Mouse (Mus musculus) left cerebral cortex, adult 2 months (tissue): ENCODE measurements around the gene Ubc. TPM values are rescaled to one million over a fixed set of nuclear protein-coding genes. Genes with fewer than 3 reads are reported as not detected.
A peak's percentile ranks its signal among the peaks of the same experiment; 100 is the strongest.

Experiments
- DNase-seq, 2 experiments: peaks; one replicate each; pipeline ENCODE4 v3.0.0; 2021 to 2022; ENCODE audit warnings: low spot score in 2 of 2, mixed read lengths in 1 of 2; ENCODE audit errors: extremely low spot score in 1 of 2
- H3K27ac ChIP-seq: fragments of 200-600 bp; 2 replicates; pipeline ENCODE4 v1.8.1; 2022
- H3K4me3 ChIP-seq: fragments of 200-600 bp; 2 replicates; pipeline ENCODE4 v1.8.1; 2022
- CTCF ChIP-seq: fragments of 200-600 bp; IDR thresholded peaks from 2 replicates; pipeline ENCODE4 v1.8.1; 2022; ENCODE audit warnings: antibody characterized with exemption, mild to moderate bottlenecking, moderate library complexity
- intact Hi-C: fragments of 180-260 bp; cut with DNase I; formaldehyde crosslinking; loops from one replicate; pipeline ENCODE4 v1.15.1; 2025
- total RNA-seq, 2 experiments: library from RNA; stranded (reverse); gene quantifications; 2 replicates each; pipeline ENCODE4 v1.2.3; 2021

Gene Ubc
- total RNA-seq, 2 experiments from 2014 or later: 846 to 851 TPM

DNA sequence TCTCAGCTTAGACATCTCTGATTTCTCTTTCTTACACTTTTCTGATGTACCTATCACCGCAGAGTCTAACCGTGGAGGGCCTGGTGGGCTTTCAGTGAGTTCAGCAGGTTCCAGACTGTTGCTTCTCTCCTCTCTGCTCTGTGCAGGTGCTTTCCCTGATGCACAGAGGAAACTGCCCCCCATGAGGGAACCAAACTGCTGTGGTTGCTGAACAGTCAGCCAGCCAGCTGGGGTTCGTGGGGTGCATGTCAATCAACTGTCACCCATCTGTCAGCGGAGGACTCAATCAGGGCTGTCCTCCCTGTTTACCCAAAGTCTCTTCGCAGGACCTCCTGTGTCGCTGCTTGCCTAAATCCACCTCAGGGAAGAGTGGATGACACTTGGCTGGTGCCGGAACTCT lies 12.8 kb downstream of the Ubc start:
- Histone ChIP-seq H3K27ac (no peak overlapping the region), H3K4me3 (no peak overlapping the region)
- intact Hi-C loops: no loop called here
- no peak for TF ChIP-seq CTCF
- no peak for DNase-seq

DNA sequence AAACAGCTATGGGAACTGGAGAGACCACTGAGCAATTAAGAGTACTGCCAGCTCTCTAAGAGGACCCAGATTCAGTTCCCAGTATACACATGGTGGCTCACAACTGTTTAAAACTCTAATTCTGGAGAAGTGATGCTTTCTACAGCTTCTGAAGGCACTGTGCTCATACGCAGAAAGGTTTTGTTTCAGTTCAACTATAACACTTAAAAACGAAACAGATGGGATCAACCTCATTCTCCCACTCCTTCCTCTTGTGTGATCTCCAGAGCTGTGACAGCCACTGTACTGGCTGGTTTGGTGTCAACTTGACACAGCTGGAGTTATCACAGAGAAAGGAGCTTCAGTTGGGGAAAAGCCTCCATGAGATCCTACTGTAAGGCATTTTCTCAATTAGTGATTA lies 14.1 kb downstream of the Ubc start:
- no peak for TF ChIP-seq CTCF
- intact Hi-C loops: no loop called here

DNA sequence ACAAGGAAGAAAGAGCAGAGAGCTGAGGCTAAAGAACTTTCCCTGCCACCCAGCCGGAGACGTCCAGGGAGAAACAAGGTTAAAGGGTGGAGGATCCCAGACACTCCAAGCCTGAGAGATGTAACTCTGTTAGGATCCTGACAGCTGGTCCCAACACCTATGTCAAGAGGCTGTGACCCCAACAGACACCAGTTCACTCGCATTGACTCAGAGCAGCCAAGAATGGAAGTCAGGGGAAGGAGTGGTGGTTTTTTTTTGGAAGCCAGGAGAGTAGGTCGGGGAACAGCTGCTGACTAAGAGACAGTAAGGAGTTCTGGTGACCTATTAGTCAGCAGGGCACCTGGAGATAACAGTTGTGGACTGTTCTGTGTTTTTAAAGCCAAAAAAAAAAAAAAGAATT lies 18.0 kb downstream of the Ubc start:
- no peak for TF ChIP-seq CTCF
- intact Hi-C loops: no loop called here
- H3K27ac ChIP-seq: no peak overlapping the region
- no peak for DNase-seq
- H3K4me3 ChIP-seq: no peak overlapping the region

More for the DNA sequence above, 14.1 kb downstream of the Ubc start:
- Histone ChIP-seq H3K27ac (no peak overlapping the region), H3K4me3 (no peak overlapping the region)
- DNase-seq: no peak

DNA sequence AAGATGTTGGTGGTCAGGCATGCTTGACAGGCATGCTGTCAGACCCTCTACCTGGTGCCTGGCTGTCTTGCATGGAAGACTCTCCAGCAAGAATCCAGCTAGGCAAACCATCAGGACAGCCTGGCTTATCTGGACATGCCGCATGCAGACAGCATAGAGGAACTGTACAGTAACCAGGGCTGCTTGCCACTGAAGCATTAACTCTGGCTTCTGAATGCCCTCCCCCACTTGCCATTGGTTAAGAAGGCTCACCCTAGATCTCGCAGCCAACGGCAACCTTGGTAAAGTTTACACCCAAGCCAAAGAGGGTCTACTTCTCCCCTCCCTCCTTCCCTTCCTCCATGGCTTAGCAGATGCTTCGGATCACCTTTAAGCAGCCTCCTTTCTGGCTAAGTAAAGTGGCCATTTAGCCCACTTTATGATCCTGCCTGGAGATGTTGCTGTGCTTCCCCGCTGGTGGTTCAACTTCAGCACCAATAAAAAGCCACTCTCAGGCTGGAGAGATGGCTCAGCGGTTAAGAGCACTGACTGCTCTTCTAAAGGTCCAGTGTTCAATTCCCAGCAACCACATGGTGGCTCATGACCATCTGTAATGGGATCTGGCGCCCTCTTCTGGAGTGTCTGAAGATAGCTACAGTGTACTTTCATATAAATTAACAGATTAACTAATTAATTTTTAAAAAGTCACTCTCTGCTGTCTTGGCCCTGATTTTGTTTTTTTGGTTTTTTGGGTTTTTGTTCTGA lies 18.9 kb downstream of the Ubc start:
- intact Hi-C loops: no loop called here
- no peak for DNase-seq
- no peak overlapping the region for H3K4me3 ChIP-seq
- peak; percentile 28 for TF ChIP-seq CTCF
- H3K27ac ChIP-seq: no peak overlapping the region

DNA sequence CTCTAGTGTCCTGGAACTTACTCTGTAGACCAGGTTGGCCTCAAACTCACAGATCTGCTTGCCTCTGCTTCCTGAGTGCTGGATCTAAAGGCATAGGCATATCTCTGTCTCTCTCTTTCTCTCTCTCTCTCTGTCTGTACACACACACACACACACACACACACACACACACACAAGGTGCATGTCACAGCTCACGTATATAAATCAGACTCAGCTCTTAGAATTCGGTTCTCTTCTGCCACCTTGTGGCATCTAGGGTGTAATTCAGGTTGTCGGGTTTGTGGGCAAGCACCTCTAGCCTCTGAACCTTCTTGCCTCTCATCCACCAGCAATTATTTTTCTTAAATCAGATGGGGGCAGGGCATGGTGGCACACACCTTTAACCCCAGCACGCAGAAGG lies 21.4 kb downstream of the Ubc start:
- H3K4me3 ChIP-seq: no peak overlapping the region
- peak; percentile 68 to 70 for DNase-seq
- intact Hi-C loops: loop anchor here (2.0 to 10.0 kb wide), 3 partner anchors 90 to 461 kb away; partner anchors contain the start of gene Ncor2
- no peak overlapping the region for H3K27ac ChIP-seq
- peak; percentile 67 for TF ChIP-seq CTCF

DNA sequence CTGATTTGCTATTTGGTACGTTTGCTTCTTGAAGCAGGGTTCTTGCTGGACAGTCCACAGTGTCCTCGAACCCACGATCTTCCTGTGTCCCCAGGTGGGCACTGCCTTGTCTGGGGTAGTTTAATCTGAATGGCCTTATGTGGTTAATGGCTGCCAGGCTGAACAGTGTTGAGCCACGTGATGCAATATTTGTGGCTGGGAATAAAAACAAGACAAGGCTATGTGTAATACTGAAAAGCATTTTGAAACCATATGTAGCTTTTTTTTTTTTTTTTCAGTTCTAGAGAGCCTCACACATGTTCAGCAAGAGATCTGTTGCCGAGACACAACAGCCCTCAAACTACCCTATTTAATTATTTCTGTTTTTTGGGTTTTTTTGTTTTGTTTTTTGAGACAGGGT lies 21.8 kb downstream of the Ubc start:
- TF ChIP-seq CTCF: no peak
- no peak overlapping the region for H3K27ac ChIP-seq
- no peak overlapping the region for H3K4me3 ChIP-seq
- no peak for DNase-seq
- intact Hi-C loops: loop anchor here (2.0 to 10.0 kb wide), 3 partner anchors 89 to 461 kb away; partner anchors contain the start of gene Ncor2

DNA sequence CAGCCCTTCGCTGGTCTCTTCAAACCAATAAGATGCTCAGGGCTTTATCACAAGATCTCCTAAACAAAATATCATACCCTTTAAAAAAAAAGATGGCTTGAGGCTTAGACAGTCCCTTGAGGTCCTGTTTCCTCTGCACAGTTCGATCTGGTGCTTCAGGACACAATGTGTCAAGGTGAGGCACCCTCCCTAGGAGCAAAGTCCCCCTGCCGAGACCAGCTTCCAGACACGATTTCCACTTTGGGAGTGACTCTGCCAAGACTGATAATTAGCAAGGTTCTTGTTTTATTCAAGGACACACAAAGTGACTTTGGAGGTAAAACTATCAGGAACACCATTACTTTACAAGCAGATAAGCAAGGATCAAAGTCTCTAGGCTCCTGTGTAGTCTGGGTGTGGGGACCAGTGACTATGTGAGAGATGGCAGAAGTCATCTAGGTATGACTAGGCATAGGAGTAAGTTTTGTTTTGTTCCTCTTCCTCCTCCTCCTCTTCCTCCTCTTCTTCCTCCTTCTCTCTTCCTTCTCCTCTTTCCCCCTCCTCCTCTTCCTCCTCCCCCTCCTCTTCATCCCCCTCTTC lies 25.1 kb downstream of the Ubc start:
- no peak for DNase-seq
- no peak overlapping the region for H3K27ac ChIP-seq
- intact Hi-C loops: loop anchor here (5.0 to 10.0 kb wide), 2 partner anchors 190 to 458 kb away; partner anchors contain the start of gene Ncor2
- H3K4me3 ChIP-seq: no peak overlapping the region
- TF ChIP-seq CTCF: no peak

DNA sequence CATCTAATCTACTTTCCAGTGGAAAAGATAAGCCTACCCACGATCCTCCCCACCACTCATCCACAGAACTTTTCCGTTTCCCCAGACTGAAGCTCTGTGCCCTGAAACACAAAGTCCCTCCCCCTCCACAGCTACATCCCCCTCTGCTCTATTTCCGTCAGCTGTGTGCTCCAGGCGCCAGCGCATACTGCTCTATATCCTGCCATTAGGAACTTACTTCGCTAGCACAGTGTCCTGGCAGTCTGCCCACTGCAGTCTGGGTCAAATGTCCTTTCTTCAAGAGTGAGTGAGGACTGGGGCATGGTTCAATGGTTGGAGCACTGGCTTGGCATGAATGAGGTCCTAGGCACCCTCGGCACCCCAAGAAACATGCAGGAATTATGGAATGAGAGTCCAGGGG lies 26.1 kb downstream of the Ubc start:
- no peak for DNase-seq
- H3K27ac ChIP-seq: no peak overlapping the region
- no peak for TF ChIP-seq CTCF
- intact Hi-C loops: loop anchor here (10.0 kb wide), 1 partner anchor 189 kb away; the partner anchor contains the start of gene Ncor2
- H3K4me3 ChIP-seq: no peak overlapping the region

DNA sequence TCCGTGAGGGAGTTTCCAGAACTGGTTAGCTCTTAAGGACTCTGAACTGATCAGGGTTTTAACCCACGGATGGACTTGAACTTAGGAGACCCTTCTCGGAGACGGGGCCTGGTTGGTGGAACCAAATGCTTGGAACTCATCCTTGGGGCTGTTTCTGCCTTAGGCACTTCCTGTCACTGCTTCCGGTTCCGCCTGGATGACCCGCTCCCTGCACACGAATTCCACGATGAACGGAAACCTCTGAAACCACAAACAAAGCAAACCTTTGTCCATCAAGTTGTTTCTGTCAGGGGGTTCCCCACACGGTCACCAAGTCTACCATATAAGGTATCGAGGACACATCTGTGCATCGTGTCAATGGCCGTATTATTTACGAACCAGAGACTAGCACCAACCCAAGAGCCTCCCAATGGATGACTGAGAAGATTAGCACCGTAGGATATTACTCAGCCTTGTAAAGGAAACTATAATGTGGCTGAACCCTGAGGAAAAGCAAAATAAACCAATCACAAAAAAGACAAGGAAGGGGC lies 29.0 kb downstream of the Ubc start:
- TF ChIP-seq CTCF: no peak
- H3K27ac ChIP-seq: no peak overlapping the region
- no peak overlapping the region for H3K4me3 ChIP-seq
- no peak for DNase-seq
- intact Hi-C loops: loop anchor here (10.0 kb wide), 1 partner anchor 186 kb away; the partner anchor contains the start of gene Ncor2

DNA sequence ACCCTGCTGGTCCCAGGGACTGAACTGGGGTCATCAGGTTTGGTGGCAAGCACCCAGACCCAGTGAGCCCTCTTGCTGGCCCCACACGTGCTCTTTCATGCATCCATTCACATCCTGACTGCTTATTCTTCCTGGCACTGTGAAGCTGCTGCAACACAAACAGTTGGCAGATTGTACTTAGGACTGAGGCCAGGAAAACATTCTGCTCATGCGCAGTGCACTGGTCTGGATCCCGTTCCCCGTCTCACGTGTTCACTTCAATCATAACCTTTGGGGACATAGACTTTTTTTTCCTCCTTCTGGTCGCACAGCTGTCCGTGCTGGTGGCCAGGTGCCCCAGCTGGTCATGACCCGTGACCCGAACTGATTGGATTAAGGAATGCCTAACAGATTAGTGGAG lies 29.4 kb downstream of the Ubc start:
- Histone ChIP-seq H3K4me3 (no peak overlapping the region), H3K27ac (no peak overlapping the region)
- no peak for TF ChIP-seq CTCF
- intact Hi-C loops: loop anchor here (10.0 kb wide), 1 partner anchor 186 kb away; the partner anchor contains the start of gene Ncor2
- DNase-seq: no peak

DNA sequence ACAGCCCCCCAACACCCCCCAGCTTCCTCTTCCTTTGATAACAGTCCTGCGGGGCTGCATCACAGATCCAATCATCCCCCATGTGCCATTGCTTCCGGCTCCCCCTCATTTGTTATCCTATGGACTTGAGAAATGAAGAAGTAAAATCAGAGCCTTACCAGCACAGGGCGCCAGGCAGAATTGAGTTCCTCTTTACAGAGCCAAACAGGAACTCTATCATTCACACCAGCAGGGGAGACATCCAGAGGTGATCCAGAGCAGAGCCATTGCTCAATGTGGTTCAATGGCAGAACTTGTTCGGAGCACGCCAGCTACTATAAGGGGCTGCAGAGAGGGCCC lies 31.8 kb downstream of the Ubc start:
- no peak overlapping the region for H3K4me3 ChIP-seq
- no peak for TF ChIP-seq CTCF
- H3K27ac ChIP-seq: no peak overlapping the region
- intact Hi-C loops: no loop called here
- DNase-seq: no peak

DNA sequence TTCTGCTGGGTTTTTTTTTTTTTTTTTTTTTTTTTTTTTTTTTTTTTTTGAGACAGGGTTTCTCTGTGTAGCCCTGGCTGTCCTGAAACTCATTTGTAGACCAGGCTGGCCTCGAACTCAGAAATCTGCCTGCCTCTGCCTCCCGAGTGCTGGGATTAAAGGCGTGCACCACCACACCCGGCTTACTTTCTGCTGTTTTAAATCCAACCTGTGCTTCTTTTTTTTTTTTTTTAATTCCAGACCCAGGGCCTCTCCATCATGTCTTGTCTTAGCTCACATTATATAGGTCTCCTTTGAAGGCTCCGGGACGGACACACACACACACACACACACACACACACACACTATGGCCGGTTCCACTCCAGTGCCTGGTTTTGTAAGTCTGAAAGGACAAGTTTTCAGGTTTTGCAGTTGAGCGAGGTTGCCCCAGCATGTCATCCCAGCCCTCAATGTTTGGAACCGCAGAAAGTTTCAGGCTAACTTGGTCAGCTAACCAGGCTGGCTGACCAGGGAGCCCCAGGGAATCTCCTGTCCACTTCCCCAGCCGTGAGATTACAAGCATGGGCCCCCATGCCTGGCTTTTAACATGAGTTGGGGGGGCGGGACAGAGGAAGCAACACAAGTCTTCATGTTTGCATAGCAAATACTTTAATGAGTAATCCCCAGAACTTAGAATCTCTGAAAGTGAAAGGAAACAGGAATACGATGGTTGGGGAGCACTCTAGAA lies 32.3 kb downstream of the Ubc start:
- H3K4me3 ChIP-seq: no peak overlapping the region
- no peak for DNase-seq
- no peak for TF ChIP-seq CTCF
- intact Hi-C loops: no loop called here
- H3K27ac ChIP-seq: no peak overlapping the region
